Mouse (Mus musculus) embryonic stem cell, embryonic (primary cell): ENCODE data around the gene Nr1d2.
"Not testable (repeated sequence)": the region's sequence is repeated elsewhere in the genome, so short reads cannot be mapped to it uniquely, and the experiment has no call there.

Experiments
- CTCF ChIA-PET, 4 experiments: fragments of 300-600 bp in 2 of 4; fragments of 350-600 bp in 2 of 4; sonication (Branson Sonifier 250); formaldehyde crosslinking; loops; one replicate each; lab custom pipeline; 2022; ENCODE audit warnings: inconsistent platforms in 2 of 4; lab: Charles Lee
- POLR2A ChIA-PET, 4 experiments: fragments of 300-600 bp in 2 of 4; fragments of 350-600 bp in 2 of 4; sonication (Branson Sonifier 250); formaldehyde crosslinking; loops; one replicate each; lab custom pipeline; 2022; ENCODE audit warnings: antibody characterized with exemption in 4 of 4, inconsistent platforms in 1 of 4; lab: Charles Lee

The Nr1d2 gene

GRCm38 (mm10) chr14:18238131-18238749, 687 bp downstream of the Nr1d2 start:
- POLR2A ChIA-PET: interaction anchor here in 3 of 4 experiments (0.5 to 17.7 kb wide), 25 partner anchors 10 to 655 kb away, joined by 3 to 371 read pairs (median 4); partner anchors contain the start of genes Nkiras1 (in 3 of the 3) and Rpl15 (in 3 of the 3)
- CTCF ChIA-PET: interaction anchor here in 1 of 4 experiments (1.1 kb wide), 1 partner anchor 23 kb away, joined by 3 read pairs; no protein-coding TSS in a partner anchor

- CTCF ChIA-PET: no interaction called here
- POLR2A ChIA-PET: interaction anchor here in 3 of 4 experiments (0.6 to 17.7 kb wide), 19 partner anchors 9 to 656 kb away, joined by 3 to 371 read pairs (median 4); partner anchors contain the start of genes Nkiras1 (in 3 of the 3) and Rpl15 (in 3 of the 3)
Observed at GRCm38 (mm10) chr14:18237381-18237780, 1.5 kb downstream of the Nr1d2 start.

- CTCF ChIA-PET: not testable (repeated sequence)
- POLR2A ChIA-PET: interaction anchor here in 3 of 4 experiments (0.6 to 17.7 kb wide), 13 partner anchors 8 to 333 kb away, joined by 3 to 371 read pairs (median 6); partner anchors contain the start of genes Nkiras1 (in 3 of the 3) and Rpl15 (in 3 of the 3)
Observed at GRCm38 (mm10) chr14:18236496-18237235, 2.3 kb downstream of the Nr1d2 start.

- ChIA-PET CTCF (no interaction called here), POLR2A (interaction anchor here in 2 of 4 experiments (0.8 to 17.7 kb wide), 4 partner anchors 9 to 34 kb away, joined by 3 to 371 read pairs (median 84); partner anchors contain the start of genes Nkiras1 (in 2 of the 2) and Rpl15 (in 2 of the 2))
Observed at GRCm38 (mm10) chr14:18233981-18234960, 4.7 kb downstream of the Nr1d2 start.

- POLR2A ChIA-PET: interaction anchor here in 2 of 4 experiments (0.7 to 17.7 kb wide), 3 partner anchors 20 to 36 kb away, joined by 3 to 371 read pairs (median 164); partner anchors contain the start of genes Nkiras1 (in 2 of the 2) and Rpl15 (in 2 of the 2)
- CTCF ChIA-PET: no interaction called here
Observed at GRCm38 (mm10) chr14:18233076-18233475, 5.9 kb downstream of the Nr1d2 start.

- CTCF ChIA-PET, POLR2A ChIA-PET: not testable (repeated sequence)
Observed at GRCm38 (mm10) chr14:18231866-18232265, 7.1 kb downstream of the Nr1d2 start.

- POLR2A ChIA-PET, CTCF ChIA-PET: not testable (repeated sequence)
Observed at GRCm38 (mm10) chr14:18229751-18230150, 9.2 kb downstream of the Nr1d2 start.

GRCm38 (mm10) chr14:18226181-18226580, 12.7 kb downstream of the Nr1d2 start:
- POLR2A ChIA-PET: interaction anchor here in 1 of 4 experiments (1.6 to 3.2 kb wide), 2 partner anchors 11 to 42 kb away, joined by 3 to 15 read pairs; partner anchors contain the start of gene Nr1d2

GRCm38 (mm10) chr14:18225431-18225830, 13.5 kb downstream of the Nr1d2 start:
- ChIA-PET POLR2A (interaction anchor here in 1 of 4 experiments (1.1 to 3.2 kb wide), 3 partner anchors 9 to 42 kb away, joined by 3 to 15 read pairs (median 3); partner anchors contain the start of gene Nr1d2), CTCF (interaction anchor here in 1 of 4 experiments (0.5 kb wide), 1 partner anchor 365 kb away, joined by 18 read pairs; no protein-coding TSS in a partner anchor)

More at GRCm38 (mm10) chr14:18226181-18226580, 12.7 kb downstream of the Nr1d2 start:
- CTCF ChIA-PET: not testable (repeated sequence)

- CTCF ChIA-PET: no interaction called here
Observed at GRCm38 (mm10) chr14:18221977-18222376, 16.9 kb downstream of the Nr1d2 start.

GRCm38 (mm10) chr14:18217158-18217557, 21.8 kb downstream of the Nr1d2 start:
- CTCF ChIA-PET: interaction anchor here in 2 of 4 experiments (0.6 to 1.2 kb wide), 2 partner anchors 432 to 777 kb away, joined by 4 read pairs; no protein-coding TSS in a partner anchor
- POLR2A ChIA-PET: interaction anchor here in 1 of 4 experiments (0.6 to 1.1 kb wide), 2 partner anchors 17 to 416 kb away, joined by 4 to 5 read pairs; no protein-coding TSS in a partner anchor

More at GRCm38 (mm10) chr14:18221977-18222376, 16.9 kb downstream of the Nr1d2 start:
- POLR2A ChIA-PET: no interaction called here

GRCm38 (mm10) chr14:18216428-18216827, 22.5 kb downstream of the Nr1d2 start:
- CTCF ChIA-PET: interaction anchor here in 1 of 4 experiments (1.2 kb wide), 1 partner anchor 776 kb away, joined by 4 read pairs; no protein-coding TSS in a partner anchor
- POLR2A ChIA-PET: interaction anchor here in 1 of 4 experiments (0.6 to 1.8 kb wide), 4 partner anchors 18 to 415 kb away, joined by 3 to 5 read pairs (median 4); partner anchors contain the start of gene Nkiras1

- CTCF ChIA-PET: interaction anchor here in 3 of 4 experiments (0.9 to 1.1 kb wide), 5 partner anchors 60 to 89 kb away, joined by 3 to 5 read pairs (median 4); partner anchors contain the start of genes Nkiras1 (in 1 of the 3) and Rpl15 (in 1 of the 3)
- POLR2A ChIA-PET: interaction anchor here in 2 of 4 experiments (0.6 to 1.9 kb wide), 4 partner anchors 26 to 60 kb away, joined by 3 to 9 read pairs (median 5); partner anchors contain the start of genes Nkiras1 (in 1 of the 2) and Rpl15 (in 1 of the 2)
Observed at GRCm38 (mm10) chr14:18210795-18211194, 28.1 kb downstream of the Nr1d2 start.

GRCm38 (mm10) chr14:18204315-18204714, 34.6 kb downstream of the Nr1d2 start:
- CTCF ChIA-PET, POLR2A ChIA-PET: not testable (repeated sequence)

- CTCF ChIA-PET: interaction anchor here in 1 of 4 experiments (0.6 to 1.2 kb wide), 2 partner anchors 15 to 542 kb away, joined by 3 read pairs; no protein-coding TSS in a partner anchor
- POLR2A ChIA-PET: no interaction called here
Observed at GRCm38 (mm10) chr14:18201413-18201812, 37.5 kb downstream of the Nr1d2 start.

GRCm38 (mm10) chr14:18186883-18187417, 52.0 kb downstream of the Nr1d2 start:
- ChIA-PET CTCF (interaction anchor here (0.6 to 1.4 kb wide), 27 partner anchors 8 to 1752 kb away, joined by 3 to 13 read pairs (median 4); no protein-coding TSS in a partner anchor), POLR2A (interaction anchor here in 2 of 4 experiments (0.6 to 0.7 kb wide), 3 partner anchors 506 to 1619 kb away, joined by 3 to 7 read pairs (median 4); no protein-coding TSS in a partner anchor)

GRCm38 (mm10) chr14:18177531-18177930, 61.4 kb downstream of the Nr1d2 start:
- POLR2A ChIA-PET, CTCF ChIA-PET: not testable (repeated sequence)
